Mouse (Mus musculus): ENCODE measurements around the gene Ccl24. TPM values are rescaled to one million over a fixed set of nuclear protein-coding genes. Genes with fewer than 3 reads are reported as not detected.

The Ccl24 gene
- total and polyA plus RNA-seq, 2 experiments from 2014 or later: 0.45 TPM; not detected in 1

DNA sequence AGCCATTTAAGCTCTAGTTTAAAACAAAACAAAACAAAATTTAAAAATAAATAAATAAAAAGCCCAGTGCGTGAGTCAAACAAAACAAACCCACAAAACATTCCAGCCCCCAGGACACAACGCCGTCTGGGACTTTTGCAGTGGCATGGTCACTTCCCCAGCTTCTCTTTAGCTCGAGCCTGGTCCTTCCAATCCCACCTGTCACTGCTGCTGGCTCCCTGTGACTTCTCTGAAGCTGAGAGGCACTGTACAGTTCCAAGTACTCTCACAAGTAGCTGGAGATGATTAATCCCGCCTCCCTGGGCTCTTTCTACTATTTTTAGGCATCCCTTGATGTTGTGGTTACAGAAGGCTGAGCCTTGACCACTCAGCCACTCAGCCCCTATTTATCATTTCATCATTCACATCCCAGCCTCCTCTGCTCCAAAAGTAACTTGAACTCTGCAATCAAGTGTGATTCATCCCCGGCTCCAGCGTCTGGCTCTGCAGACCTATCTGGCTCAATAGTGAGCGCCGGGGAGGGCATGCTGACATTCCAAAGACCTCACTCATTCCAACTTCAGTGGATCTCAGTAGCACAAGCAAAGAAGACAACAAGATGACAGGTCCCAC, 50.6 kb downstream of the Ccl24 start:
- H3K27me3 ChIP-seq (ENCODE audit: control insufficient read depth, insufficient read depth, low read length): no peaks in the 10 kb centered on the region
- no peak for TF ChIP-seq EP300 (IDR thresholded peaks at IDR 0.05; ENCODE audit: low read depth)
- no peak for TF ChIP-seq CTCF (IDR thresholded peaks at IDR 0.05; ENCODE audit: low read depth)
- H3K27ac ChIP-seq (ENCODE audit: low read depth): peak overlapping the region; percentile 52
- H3K4me3 ChIP-seq (ENCODE audit: low read depth, low read length): no peak overlapping the region
- ATAC-seq (ENCODE audit: insufficient read depth, low read depth) (peak; percentile 46), DNase-seq (ENCODE audit: low spot score) (peak; percentile 40)
- H3K9ac ChIP-seq (replicated peaks; ENCODE audit: low read depth, low read length): no peak overlapping the region
- no peak overlapping the region for H3K4me2 ChIP-seq (ENCODE audit: low read depth, low read length)
- 40% methylated on average over 9 of the region's 9 CpGs for WGBS
- no peaks in the 10 kb centered on the region for H3K36me3 ChIP-seq (replicated peaks; ENCODE audit: control insufficient read depth, insufficient read depth, low read length)
- H3K4me1 ChIP-seq (ENCODE audit: control insufficient read depth, insufficient read depth): peaks cover 37% of the 10 kb centered on the region
- no peaks in the 10 kb centered on the region for H3K9me3 ChIP-seq (replicated peaks; ENCODE audit: control insufficient read depth, low read length)

Other genes starting within 250 kb of the Ccl24 start
- not detected in 2 replicates for gene Fkbp6, start 223.0 kb downstream of the Ccl24 start, total RNA-seq (2014; rRNA removed; ENCODE audit: low replicate concordance)
- not detected in 2 replicates for gene Fkbp6, start 223.0 kb downstream of the Ccl24 start, polyA plus RNA-seq (2015; fragmentation: Nextera tagmentation; extraction: Ambion mirVana)
- gene Trim50, start 219.8 kb downstream of the Ccl24 start, total RNA-seq (2014; rRNA removed; ENCODE audit: low replicate concordance): not detected in 2 replicates
- not detected in 2 replicates for gene Trim50, start 219.8 kb downstream of the Ccl24 start, polyA plus RNA-seq (2015; fragmentation: Nextera tagmentation; extraction: Ambion mirVana)
- gene Nsun5, start 203.1 kb downstream of the Ccl24 start, total RNA-seq (2014; rRNA removed; ENCODE audit: low replicate concordance): 8.7 and 19.3 TPM in 2 replicates
- 11.4 and 13.1 TPM in 2 replicates for gene Nsun5, start 203.1 kb downstream of the Ccl24 start, polyA plus RNA-seq (2015; fragmentation: Nextera tagmentation; extraction: Ambion mirVana)
- gene Pom121, start 178.5 kb downstream of the Ccl24 start, total RNA-seq (2014; rRNA removed; ENCODE audit: low replicate concordance): 8.4 and 10.3 TPM in 2 replicates
- 3.6 and 4.4 TPM in 2 replicates for gene Pom121, start 178.5 kb downstream of the Ccl24 start, polyA plus RNA-seq (2015; fragmentation: Nextera tagmentation; extraction: Ambion mirVana)
- gene Hip1, start 27.9 kb downstream of the Ccl24 start, total RNA-seq (2014; rRNA removed; ENCODE audit: low replicate concordance): 41.0 and 47.2 TPM in 2 replicates
- gene Hip1, start 27.9 kb downstream of the Ccl24 start, polyA plus RNA-seq (2015; fragmentation: Nextera tagmentation; extraction: Ambion mirVana): 9.8 and 10.1 TPM in 2 replicates
- gene Ccl26, start 9.5 kb downstream of the Ccl24 start, total RNA-seq (2014; rRNA removed; ENCODE audit: low replicate concordance): not detected in 2 replicates
- not detected in 2 replicates for gene Ccl26, start 9.5 kb downstream of the Ccl24 start, polyA plus RNA-seq (2015; fragmentation: Nextera tagmentation; extraction: Ambion mirVana)
- 6.7 and 11.6 TPM in 2 replicates for gene Rhbdd2, start 59.6 kb upstream of the Ccl24 start, total RNA-seq (2014; rRNA removed; ENCODE audit: low replicate concordance)
- 37.8 and 40.0 TPM in 2 replicates for gene Rhbdd2, start 59.6 kb upstream of the Ccl24 start, polyA plus RNA-seq (2015; fragmentation: Nextera tagmentation; extraction: Ambion mirVana)
- 71.7 and 85.6 TPM in 2 replicates for gene Por, start 97.0 kb upstream of the Ccl24 start, total RNA-seq (2014; rRNA removed; ENCODE audit: low replicate concordance)
- 44.9 and 45.0 TPM in 2 replicates for gene Por, start 97.0 kb upstream of the Ccl24 start, polyA plus RNA-seq (2015; fragmentation: Nextera tagmentation; extraction: Ambion mirVana)
- 25.6 and 32.6 TPM in 2 replicates for gene Tmem120a, start 171.4 kb upstream of the Ccl24 start, total RNA-seq (2014; rRNA removed; ENCODE audit: low replicate concordance)
- 33.9 and 34.2 TPM in 2 replicates for gene Tmem120a, start 171.4 kb upstream of the Ccl24 start, polyA plus RNA-seq (2015; fragmentation: Nextera tagmentation; extraction: Ambion mirVana)
- gene Styxl1, start 205.3 kb upstream of the Ccl24 start, total RNA-seq (2014; rRNA removed; ENCODE audit: low replicate concordance): not detected in 2 replicates
- 0.18 and 0.42 TPM in 2 replicates for gene Styxl1, start 205.3 kb upstream of the Ccl24 start, polyA plus RNA-seq (2015; fragmentation: Nextera tagmentation; extraction: Ambion mirVana)
- 389 and 420 TPM in 2 replicates for gene Mdh2, start 205.4 kb upstream of the Ccl24 start, total RNA-seq (2014; rRNA removed; ENCODE audit: low replicate concordance)
- gene Mdh2, start 205.4 kb upstream of the Ccl24 start, polyA plus RNA-seq (2015; fragmentation: Nextera tagmentation; extraction: Ambion mirVana): 2,045 and 2,081 TPM in 2 replicates
- gene Srrm3, start 233.8 kb upstream of the Ccl24 start, total RNA-seq (2014; rRNA removed; ENCODE audit: low replicate concordance): 0.31 TPM in 1 of 2 replicates, not detected in the other
- gene Srrm3, start 233.8 kb upstream of the Ccl24 start, polyA plus RNA-seq (2015; fragmentation: Nextera tagmentation; extraction: Ambion mirVana): 0.03 TPM in 1 of 2 replicates, not detected in the other